Mouse (Mus musculus) heart, postnatal 0 days (tissue): Measurements from ENCODE around the gene Cacnb4.

Experiments used
- CTCF ChIP-seq: IDR thresholded peaks from 2 replicates; pipeline ENCODE4 v1.5.1; 2016; ENCODE audit warnings: antibody characterized with exemption, control low read depth, low read depth
- EP300 ChIP-seq: IDR thresholded peaks from 2 replicates; pipeline ENCODE4 v1.6.1; 2016; ENCODE audit warnings: antibody characterized with exemption, low read depth

- TF ChIP-seq CTCF (no peak), EP300 (no peak)
Measured at GRCm38 (mm10) chr2:52717076-52717475, 40.4 kb upstream of the Cacnb4 start.
